Mouse (Mus musculus): ENCODE measurements around the gene Bsx. TPM values are rescaled to one million over a fixed set of nuclear protein-coding genes. Genes with fewer than 3 reads are reported as not detected.

Bsx gene
- total and polyA plus RNA-seq, 3 experiments: not detected

- H3K9ac ChIP-seq (ENCODE audit: control insufficient read depth, low read depth, low read length, poor library complexity, severe bottlenecking): no peak overlapping the region
- no peaks in the 10 kb centered on the region for H3K36me3 ChIP-seq (ENCODE audit: control insufficient read depth in 1 of 2, insufficient read depth in 2 of 2, low read length in 2 of 2)
- no peak overlapping the region for H3K4me3 ChIP-seq (ENCODE audit: control insufficient read depth in 1 of 2, insufficient read depth in 1 of 2, low read depth in 2 of 2, low read length in 2 of 2)
- H3K79me2 ChIP-seq (ENCODE audit: control insufficient read depth, insufficient read depth, low read length, poor library complexity): no peaks in the 10 kb centered on the region
- no peak overlapping the region for H3K27ac ChIP-seq (ENCODE audit: control insufficient read depth, low read depth, low read length)
- TF ChIP-seq JUND (IDR thresholded peaks at IDR 0.05; ENCODE audit: low read depth, low read length) (no peak), ZC3H11A (IDR thresholded peaks at IDR 0.05; ENCODE audit: low read depth, low read length) (no peak), ZNF384 (IDR thresholded peaks at IDR 0.05; ENCODE audit: low read depth, low read length) (no peak), MYB (IDR thresholded peaks at IDR 0.05; ENCODE audit: low read depth, low read length) (no peak), TCF12 (IDR thresholded peaks at IDR 0.05; ENCODE audit: low read depth, low read length) (no peak), CTCF (IDR thresholded peaks at IDR 0.05 in 2 of 3, conservative IDR thresholded peaks at IDR 0.05 in 1 of 3; ENCODE audit: control insufficient read depth in 1 of 3, insufficient read depth in 1 of 3, low read depth in 2 of 3, low read length in 3 of 3, poor library complexity in 1 of 3, severe bottlenecking in 1 of 3) (no peak), BHLHE40 (IDR thresholded peaks at IDR 0.05; ENCODE audit: borderline replicate concordance, low read depth, low read length) (no peak), MAZ (IDR thresholded peaks at IDR 0.05; ENCODE audit: low read depth, low read length) (no peak), E2F4 (IDR thresholded peaks at IDR 0.05; ENCODE audit: borderline replicate concordance, low read depth, low read length) (no peak), RAD21 (IDR thresholded peaks at IDR 0.05; ENCODE audit: low read depth, low read length) (no peak), POLR2A (IDR thresholded peaks at IDR 0.05; ENCODE audit: control insufficient read depth in 1 of 2, insufficient read depth in 1 of 2, low read depth in 1 of 2, low read length in 2 of 2, poor library complexity in 1 of 2) (no peak), RCOR1 (IDR thresholded peaks at IDR 0.05; ENCODE audit: low read depth, low read length) (no peak), GATA1 (IDR thresholded peaks at IDR 0.05; ENCODE audit: low read depth, low read length) (no peak), CHD2 (IDR thresholded peaks at IDR 0.05; ENCODE audit: low read length) (no peak)
- DNase-seq (ENCODE audit: low read depth, low spot score): no peak
- no peaks in the 10 kb centered on the region for H3K4me1 ChIP-seq (ENCODE audit: control insufficient read depth in 1 of 2, insufficient read depth in 2 of 2, low read length in 2 of 2)
- H3K27me3 ChIP-seq (ENCODE audit: control insufficient read depth in 1 of 2, insufficient read depth in 2 of 2, low read length in 2 of 2): peaks cover under 1 to 1% of the 10 kb centered on the region in 2 experiments; a peak in 3 of 4 replicates
- no peaks in the 10 kb centered on the region for H3K9me3 ChIP-seq (replicated peaks; ENCODE audit: insufficient read depth, low read length)
Observed at GRCm38 (mm10) chr9:40870331-40870730, 3.6 kb upstream of the Bsx start.

- TF ChIP-seq EP300 (IDR thresholded peaks at IDR 0.05; ENCODE audit: low read depth in 1 of 2, low read length in 2 of 2) (no peak), HCFC1 (IDR thresholded peaks at IDR 0.05; ENCODE audit: low read depth, low read length) (no peak), TCF12 (IDR thresholded peaks at IDR 0.05; ENCODE audit: low read depth, low read length) (no peak), KAT2A (conservative IDR thresholded peaks at IDR 0.05; ENCODE audit: low read depth, low read length) (no peak), RAD21 (IDR thresholded peaks at IDR 0.05; ENCODE audit: low read depth, low read length) (no peak), E2F4 (IDR thresholded peaks at IDR 0.05; ENCODE audit: borderline replicate concordance, low read depth, low read length) (no peak), CHD2 (IDR thresholded peaks at IDR 0.05; ENCODE audit: low read length) (no peak), MXI1 (IDR thresholded peaks at IDR 0.05; ENCODE audit: low read depth, low read length) (no peak), ZKSCAN1 (IDR thresholded peaks at IDR 0.05; ENCODE audit: low read depth, low read length) (no peak), TBP (IDR thresholded peaks at IDR 0.05; ENCODE audit: low read depth, low read length) (no peak), ELF1 (IDR thresholded peaks at IDR 0.05; ENCODE audit: low read depth, low read length) (no peak)
- Histone ChIP-seq H3K9me3 (replicated peaks; ENCODE audit: insufficient read depth, low read length) (no peaks in the 10 kb centered on the region), H3K36me3 (ENCODE audit: control insufficient read depth in 1 of 2, insufficient read depth in 2 of 2, low read length in 2 of 2) (no peaks in the 10 kb centered on the region), H3K79me2 (ENCODE audit: control insufficient read depth, insufficient read depth, low read length, poor library complexity) (no peaks in the 10 kb centered on the region), H3K9ac (ENCODE audit: control insufficient read depth, low read depth, low read length, poor library complexity, severe bottlenecking) (no peak overlapping the region), H3K27ac (ENCODE audit: control insufficient read depth, low read depth, low read length) (no peak overlapping the region), H3K4me1 (ENCODE audit: control insufficient read depth in 1 of 2, insufficient read depth in 2 of 2, low read length in 2 of 2) (no peaks in the 10 kb centered on the region), H3K4me3 (ENCODE audit: control insufficient read depth in 1 of 2, insufficient read depth in 1 of 2, low read depth in 2 of 2, low read length in 2 of 2) (no peak overlapping the region), H3K27me3 (ENCODE audit: control insufficient read depth in 1 of 2, insufficient read depth in 2 of 2, low read length in 2 of 2) (peaks cover 0 to 1% of the 10 kb centered on the region in 2 experiments; a peak in 3 of 4 replicates)
- DNase-seq (ENCODE audit: low read depth, low spot score): no peak
Observed at GRCm38 (mm10) chr9:40871369-40872155, 2.4 kb upstream of the Bsx start.
